Mouse (Mus musculus) embryonic facial prominence, embryonic 14.5 days (tissue): ENCODE data around the gene Col4a3bp. TPM values are rescaled to one million over a fixed set of nuclear protein-coding genes. Genes with fewer than 3 reads are reported as not detected.
A peak's percentile ranks its signal among the peaks of the same experiment; 100 is the strongest.

Experiments
- ATAC-seq: fragments of 200-750 bp; cut with Nextera tagmentation; 2 replicates; pipeline ENCODE4 v1.8.0; 2017; ENCODE audit warnings: low read depth, moderate number of reproducible peaks, moderate TSS enrichment
- DNase-seq: peaks from one replicate; pipeline ENCODE4 v3.0.0-alpha.2; 2015; ENCODE audit warnings: low spot score
- H3K27ac ChIP-seq: fragments of 300-500 bp; sonication (generic); replicated peaks from 2 replicates; pipeline ENCODE4 v1.5.1; 2014; ENCODE audit warnings: low read depth, mild to moderate bottlenecking, low read length, moderate library complexity
- H3K27me3 ChIP-seq: fragments of 300-500 bp; sonication (generic); replicated peaks from 2 replicates; pipeline ENCODE4 v1.6.1; 2014; ENCODE audit warnings: low read length; ENCODE audit not compliant: control insufficient read depth, insufficient read depth
- H3K36me3 ChIP-seq: fragments of 300-500 bp; sonication (generic); 2 replicates; pipeline ENCODE4 v1.6.1; 2014; ENCODE audit warnings: low read length, mixed read lengths; ENCODE audit not compliant: control insufficient read depth, insufficient read depth
- H3K4me1 ChIP-seq: fragments of 300-500 bp; sonication (generic); 2 replicates; pipeline ENCODE4 v1.6.1; 2014; ENCODE audit warnings: antibody characterized with exemption, low read length; ENCODE audit not compliant: control insufficient read depth, insufficient read depth
- H3K4me2 ChIP-seq: fragments of 300-500 bp; sonication (generic); 2 replicates; pipeline ENCODE4 v1.6.1; 2014; ENCODE audit warnings: low read depth, mild to moderate bottlenecking, low read length, moderate library complexity, mixed read lengths
- H3K4me3 ChIP-seq: fragments of 300-500 bp; sonication (generic); 2 replicates; pipeline ENCODE4 v1.5.1; 2014; ENCODE audit warnings: low read depth, mild to moderate bottlenecking, low read length
- H3K9ac ChIP-seq: fragments of 300-500 bp; sonication (generic); 2 replicates; pipeline ENCODE4 v1.6.1; 2014; ENCODE audit warnings: low read depth, mild to moderate bottlenecking, low read length, moderate library complexity, mixed read lengths
- H3K9me3 ChIP-seq: fragments of 300-500 bp; sonication (generic); 2 replicates; pipeline ENCODE4 v1.6.1; 2016; ENCODE audit warnings: low read length; ENCODE audit not compliant: control insufficient read depth
- WGBS: fragments of 180-500 bp; shearing (Covaris S2); extraction: QIAGEN DNeasy Blood & Tissue Kit; methylation state at CpG from one replicate; pipeline ENCODE4 v1.1.7; 2014; 5-methylcytosine and 5-hydroxymethylcytosine counted together
- polyA plus RNA-seq: library from polyadenylated mRNA; unstranded; fragments of >200 nt; fragmentation: Nextera tagmentation; extraction: Ambion mirVana; gene quantifications from 2 replicates; pipeline ENCODE4 v1.2.1, GENCODE M21; 2014

Col4a3bp gene
- polyA plus RNA-seq, 1 experiment from 2014 or later, result 10.2 TPM

DNA sequence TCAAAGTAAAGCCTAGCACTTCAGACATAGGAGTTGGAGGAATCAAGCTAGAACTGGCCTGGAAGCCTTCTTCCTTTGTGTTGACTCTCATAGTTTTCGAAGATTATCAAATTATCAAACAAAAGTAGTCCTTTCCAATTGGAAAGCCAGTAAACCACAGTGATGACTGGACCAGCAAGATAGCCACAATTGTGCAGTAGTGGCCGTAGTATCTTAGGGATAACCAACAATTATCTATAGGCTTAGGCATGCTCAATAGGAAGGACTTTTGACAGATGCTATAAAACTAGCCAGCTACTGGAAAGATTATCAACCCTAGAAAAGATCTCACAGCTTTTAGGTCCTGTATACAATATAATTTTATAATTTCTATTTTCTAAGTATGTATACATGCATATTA lies 41.8 kb downstream of the Col4a3bp start:
- no peak overlapping the region for H3K4me2 ChIP-seq
- no peak for ATAC-seq
- WGBS, result 98% methylated on average over 2 of the region's 2 CpGs
- H3K4me3 ChIP-seq, result no peak overlapping the region
- peaks cover 20% of the 10 kb centered on the region for H3K4me1 ChIP-seq
- no peaks in the 10 kb centered on the region for H3K27me3 ChIP-seq
- no peaks in the 10 kb centered on the region for H3K9me3 ChIP-seq
- H3K36me3 ChIP-seq, result no peaks in the 10 kb centered on the region
- DNase-seq, result no peak
- H3K27ac ChIP-seq, result no peak overlapping the region
- H3K9ac ChIP-seq, result no peak overlapping the region

DNA sequence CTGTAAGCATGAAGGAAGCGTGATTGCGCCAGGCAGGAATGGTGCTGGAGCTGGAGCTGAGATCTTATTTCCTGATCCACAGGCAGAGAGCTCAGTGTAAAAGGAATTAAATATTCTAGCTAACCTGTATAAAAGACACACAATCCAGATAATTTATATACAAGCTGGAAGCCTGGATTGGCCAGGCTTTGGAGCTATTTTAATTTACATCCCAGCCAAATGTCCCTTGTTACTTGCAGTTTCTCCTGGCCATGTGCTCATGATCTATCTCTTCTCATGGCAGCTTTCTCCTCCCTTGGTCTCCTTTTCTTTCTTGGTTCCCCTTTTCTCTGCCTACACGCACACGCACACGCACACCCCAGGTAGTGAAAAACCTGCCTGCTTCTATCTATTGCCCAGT lies 44.1 kb downstream of the Col4a3bp start:
- DNase-seq, result no peak
- 93% methylated on average over 5 of the region's 5 CpGs for WGBS

DNA sequence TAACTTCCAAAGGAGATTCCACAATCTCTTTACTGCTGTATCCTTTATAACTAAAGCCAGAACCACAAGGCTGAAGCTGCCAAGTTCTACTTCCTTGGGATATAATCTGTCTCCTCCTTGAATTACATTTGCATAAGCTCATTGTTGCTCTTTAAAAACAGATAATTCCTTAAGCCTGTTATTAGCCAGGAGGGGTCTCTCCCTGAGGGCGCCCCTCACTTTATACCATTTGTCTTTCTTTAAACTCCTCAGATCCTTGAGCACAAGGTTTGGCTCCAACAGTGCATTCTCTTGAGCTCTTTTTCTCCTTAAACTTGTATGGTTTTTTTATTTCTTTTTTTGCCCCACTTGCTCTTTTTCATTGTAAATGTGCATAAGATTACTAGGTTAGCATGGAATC lies 46.2 kb downstream of the Col4a3bp start:
- WGBS, result 87% methylated on average over 1 of the region's 1 CpGs
- H3K4me2 ChIP-seq, result no peak overlapping the region
- H3K36me3 ChIP-seq, result no peaks in the 10 kb centered on the region
- no peak overlapping the region for H3K9ac ChIP-seq
- H3K27ac ChIP-seq, result peak overlapping the region; percentile 39
- ATAC-seq (peak; percentile 78), DNase-seq (peak; percentile 78)
- H3K9me3 ChIP-seq, result no peaks in the 10 kb centered on the region
- H3K27me3 ChIP-seq, result no peaks in the 10 kb centered on the region
- peaks cover 16% of the 10 kb centered on the region for H3K4me1 ChIP-seq
- H3K4me3 ChIP-seq, result no peak overlapping the region

More for the DNA sequence above, 44.1 kb downstream of the Col4a3bp start:
- H3K4me3 ChIP-seq, result no peak overlapping the region
- H3K27me3 ChIP-seq, result no peaks in the 10 kb centered on the region
- H3K27ac ChIP-seq, result no peak overlapping the region
- H3K4me2 ChIP-seq, result no peak overlapping the region
- no peak overlapping the region for H3K9ac ChIP-seq
- H3K36me3 ChIP-seq, result no peaks in the 10 kb centered on the region
- ATAC-seq, result no peak
- H3K4me1 ChIP-seq, result peaks cover 16% of the 10 kb centered on the region
- no peaks in the 10 kb centered on the region for H3K9me3 ChIP-seq

DNA sequence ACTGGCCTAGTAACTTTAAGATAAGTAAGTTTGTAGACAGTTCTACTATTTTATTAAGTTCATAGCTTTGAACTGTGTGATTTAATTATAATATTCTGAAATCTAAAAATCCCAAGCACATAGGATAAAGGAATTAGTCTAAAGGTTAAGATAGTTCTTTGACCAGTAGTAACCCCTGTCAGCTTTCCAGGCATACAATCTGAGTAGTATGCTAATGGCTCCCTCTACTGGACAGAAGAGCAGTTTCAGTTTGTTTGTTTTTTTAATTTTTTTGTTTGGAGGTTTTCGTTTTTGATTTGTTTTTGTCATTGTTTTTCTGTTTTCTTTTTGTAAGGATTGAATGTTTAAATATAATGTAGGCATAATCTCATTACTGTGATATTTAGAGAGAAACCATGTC lies 51.2 kb downstream of the Col4a3bp start:
- H3K9ac ChIP-seq, result no peak overlapping the region
- WGBS, result 4% methylated on average over 1 of the region's 1 CpGs
- no peaks in the 10 kb centered on the region for H3K9me3 ChIP-seq
- H3K27me3 ChIP-seq, result no peaks in the 10 kb centered on the region
- H3K4me1 ChIP-seq, result peaks cover 10% of the 10 kb centered on the region
- no peak for ATAC-seq
- H3K36me3 ChIP-seq, result no peaks in the 10 kb centered on the region
- H3K4me2 ChIP-seq, result no peak overlapping the region
- no peak overlapping the region for H3K27ac ChIP-seq
- DNase-seq, result peak; percentile 72
- no peak overlapping the region for H3K4me3 ChIP-seq

DNA sequence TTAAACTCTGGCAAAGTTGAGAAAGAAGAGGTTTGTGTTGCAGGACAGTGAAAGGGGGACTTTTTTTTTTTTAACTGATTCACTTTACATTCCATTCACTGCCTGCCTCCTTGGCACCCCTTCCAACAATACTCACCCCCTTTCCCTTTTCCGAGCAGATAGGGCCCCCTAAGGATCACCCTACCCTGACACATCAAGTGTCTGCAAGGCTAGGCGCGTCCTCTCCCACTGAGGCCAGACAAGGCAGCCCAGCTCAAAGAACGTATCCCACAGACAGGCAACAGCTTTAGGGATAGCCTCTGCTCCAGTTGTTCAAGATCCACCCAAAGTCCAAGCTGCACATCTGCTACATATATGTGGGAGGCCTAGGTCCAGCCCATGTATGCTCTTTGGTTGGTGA lies 51.7 kb downstream of the Col4a3bp start:
- Histone ChIP-seq H3K27ac (no peak overlapping the region), H3K27me3 (no peaks in the 10 kb centered on the region), H3K9me3 (no peaks in the 10 kb centered on the region), H3K4me2 (no peak overlapping the region), H3K9ac (no peak overlapping the region), H3K4me1 (peaks cover 6% of the 10 kb centered on the region), H3K36me3 (peaks cover 1% of the 10 kb centered on the region; the same call in 1 of the 2 replicates), H3K4me3 (no peak overlapping the region)
- no peak for ATAC-seq
- WGBS, result 76% methylated on average over 4 of the region's 4 CpGs
- DNase-seq, result no peak

DNA sequence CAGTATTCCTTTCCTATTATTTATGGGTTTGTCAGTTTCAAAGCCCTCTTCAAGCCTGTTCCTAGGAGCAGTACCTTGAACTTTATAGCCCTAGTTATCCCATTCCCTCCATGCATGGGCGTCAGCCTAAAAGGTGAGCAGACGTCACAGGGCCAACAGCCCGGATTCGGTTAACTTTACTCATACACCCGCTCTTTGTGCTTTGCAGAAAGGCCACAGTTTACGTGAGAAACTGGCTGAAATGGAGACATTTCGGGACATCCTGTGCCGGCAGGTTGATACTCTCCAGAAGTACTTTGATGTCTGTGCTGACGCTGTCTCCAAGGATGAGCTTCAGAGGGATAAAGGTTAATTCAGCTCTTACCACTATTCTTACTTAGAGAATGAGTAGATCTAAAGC lies 56.8 kb downstream of the Col4a3bp start:
- no peak for ATAC-seq
- WGBS, result 92% methylated on average over 9 of the region's 9 CpGs
- Histone ChIP-seq H3K36me3 (peaks cover 18% of the 10 kb centered on the region), H3K4me1 (no peaks in the 10 kb centered on the region), H3K4me2 (no peak overlapping the region), H3K27ac (no peak overlapping the region), H3K9me3 (no peaks in the 10 kb centered on the region), H3K9ac (no peak overlapping the region), H3K4me3 (no peak overlapping the region), H3K27me3 (no peaks in the 10 kb centered on the region)
- DNase-seq, result no peak

DNA sequence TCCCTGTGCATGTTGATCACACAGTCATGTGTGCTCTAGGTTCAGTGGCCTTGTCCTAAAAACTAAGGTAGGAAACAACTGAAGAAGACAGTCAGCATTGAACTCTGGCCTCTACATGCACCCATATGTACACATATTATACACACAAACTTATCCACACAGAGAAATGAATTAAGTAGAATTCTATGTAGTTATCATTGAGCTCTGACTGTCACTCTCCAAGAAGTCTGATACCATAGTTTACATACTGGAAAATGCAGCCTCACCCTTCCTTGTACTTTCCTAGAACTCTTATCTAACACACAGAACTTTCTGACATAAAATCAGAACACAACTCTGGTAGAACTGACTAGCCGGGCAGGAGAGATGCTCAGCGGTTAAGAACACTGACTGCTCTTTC lies 61.8 kb downstream of the Col4a3bp start:
- Histone ChIP-seq H3K9ac (no peak overlapping the region), H3K4me2 (no peak overlapping the region), H3K27me3 (no peaks in the 10 kb centered on the region), H3K4me1 (no peaks in the 10 kb centered on the region), H3K27ac (no peak overlapping the region), H3K4me3 (no peak overlapping the region), H3K9me3 (no peaks in the 10 kb centered on the region), H3K36me3 (peaks cover 36% of the 10 kb centered on the region)
- no peak for DNase-seq
- ATAC-seq, result no peak
- WGBS, result 95% methylated on average over 2 of the region's 2 CpGs

DNA sequence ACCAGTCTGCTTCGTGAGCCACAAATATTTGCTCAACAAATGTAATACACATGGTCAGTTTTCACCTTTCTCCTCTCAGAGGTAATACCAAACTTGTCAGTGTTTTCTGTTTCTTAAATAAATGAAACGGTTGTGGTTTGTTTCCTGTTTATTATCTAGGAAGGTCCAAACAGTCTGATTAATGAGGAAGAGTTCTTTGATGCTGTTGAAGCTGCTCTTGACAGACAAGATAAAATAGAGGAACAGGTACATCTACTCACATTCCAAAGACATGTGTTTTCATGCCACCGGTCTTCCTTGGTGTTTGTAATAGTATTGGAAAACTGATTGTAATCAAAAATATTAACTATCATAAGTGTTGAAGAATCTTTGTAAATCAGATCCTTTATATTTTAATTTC lies 72.2 kb downstream of the Col4a3bp start:
- Histone ChIP-seq H3K4me3 (no peak overlapping the region), H3K9me3 (no peaks in the 10 kb centered on the region), H3K4me1 (no peaks in the 10 kb centered on the region), H3K27me3 (no peaks in the 10 kb centered on the region), H3K27ac (no peak overlapping the region), H3K4me2 (no peak overlapping the region), H3K36me3 (peaks cover 29% of the 10 kb centered on the region), H3K9ac (no peak overlapping the region)
- DNase-seq (no peak), ATAC-seq (no peak)
- 88% methylated on average over 3 of the region's 3 CpGs for WGBS

DNA sequence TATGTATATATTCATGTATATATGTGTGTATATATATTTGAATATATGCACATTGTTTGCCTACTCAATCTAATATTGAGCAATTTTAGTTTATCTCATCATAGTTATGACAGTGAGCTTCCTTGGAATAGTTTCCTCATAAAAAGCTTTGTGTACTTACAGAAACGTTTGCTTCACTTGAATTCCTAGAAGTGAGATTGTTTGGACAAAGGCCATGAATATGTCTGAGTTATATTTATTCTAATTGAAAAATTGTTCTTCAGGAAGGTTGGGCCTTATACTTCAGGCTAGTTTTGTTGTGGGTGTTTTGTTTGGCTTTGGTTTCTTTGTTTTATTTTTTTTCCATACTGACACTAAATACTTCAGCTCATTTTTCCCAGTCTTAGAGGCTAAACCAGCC lies 78.5 kb downstream of the Col4a3bp start:
- H3K4me2 ChIP-seq, result no peak overlapping the region
- H3K36me3 ChIP-seq, result 0 out of 2 replicates have a peak, but pooled peaks cover 19% of the 10 kb centered on the region
- no peak overlapping the region for H3K4me3 ChIP-seq
- no peaks in the 10 kb centered on the region for H3K9me3 ChIP-seq
- 44% methylated on average over 1 of the region's 1 CpGs for WGBS
- no peak overlapping the region for H3K27ac ChIP-seq
- ATAC-seq (no peak), DNase-seq (no peak)
- H3K9ac ChIP-seq, result no peak overlapping the region
- H3K4me1 ChIP-seq, result no peaks in the 10 kb centered on the region
- H3K27me3 ChIP-seq, result no peaks in the 10 kb centered on the region
